Mouse (Mus musculus) liver, postnatal 0 days (tissue): Measurements from ENCODE around the gene Rbfox3. TPM values are rescaled to one million over a fixed set of nuclear protein-coding genes. Genes with fewer than 3 reads are reported as not detected.

Experiments used
- ATAC-seq: fragments of 200-750 bp; cut with Nextera tagmentation; 2 replicates; pipeline ENCODE4 v1.8.0; 2017; ENCODE audit warnings: mild to moderate bottlenecking, moderate library complexity
- DNase-seq: peaks from one replicate; pipeline ENCODE4 v3.0.0-alpha.2; 2016
- H3K27ac ChIP-seq: fragments of 300-500 bp; sonication (generic); 2 replicates; pipeline ENCODE4 v1.5.1; 2014; ENCODE audit warnings: antibody characterized with exemption, moderate library complexity, mild to moderate bottlenecking, low read depth
- H3K27me3 ChIP-seq: fragments of 300-500 bp; sonication (generic); 2 replicates; pipeline ENCODE4 v1.6.1; 2014; ENCODE audit warnings: low read length, control low read depth, mixed read lengths; ENCODE audit not compliant: insufficient read depth
- H3K36me3 ChIP-seq: fragments of 300-500 bp; sonication (generic); replicated peaks from 2 replicates; pipeline ENCODE4 v1.6.1; 2014; ENCODE audit warnings: mild to moderate bottlenecking, control low read depth, low read length, moderate library complexity, mixed read lengths; ENCODE audit not compliant: insufficient read depth
- H3K4me1 ChIP-seq: fragments of 300-500 bp; sonication (generic); 2 replicates; pipeline ENCODE4 v1.6.1; 2014; ENCODE audit warnings: antibody characterized with exemption, mild to moderate bottlenecking, control low read depth; ENCODE audit not compliant: insufficient read depth
- H3K4me2 ChIP-seq: fragments of 300-500 bp; sonication (generic); 2 replicates; pipeline ENCODE4 v1.6.1; 2014; ENCODE audit warnings: low read depth, mild to moderate bottlenecking, low read length, moderate library complexity, mixed read lengths
- H3K4me3 ChIP-seq: fragments of 300-500 bp; sonication (generic); 2 replicates; pipeline ENCODE4 v1.5.1; 2014; ENCODE audit warnings: low read depth, low read length
- H3K9ac ChIP-seq: fragments of 300-500 bp; sonication (generic); replicated peaks from 2 replicates; pipeline ENCODE4 v1.6.1; 2014; ENCODE audit warnings: mild to moderate bottlenecking, moderate library complexity
- H3K9me3 ChIP-seq: fragments of 300-500 bp; sonication (generic); 2 replicates; pipeline ENCODE4 v1.6.1; 2016; ENCODE audit warnings: mild to moderate bottlenecking, control low read depth, low read length, mixed read lengths
- CTCF ChIP-seq: sonication (generic); IDR thresholded peaks from 2 replicates; pipeline ENCODE4 v1.5.1; 2016; ENCODE audit warnings: antibody characterized with exemption, low read depth
- EP300 ChIP-seq: IDR thresholded peaks from 2 replicates; pipeline ENCODE4 v1.6.1; 2016; ENCODE audit warnings: antibody characterized with exemption, low read depth, mild to moderate bottlenecking
- WGBS: fragments of 180-500 bp; shearing (Covaris S2); extraction: QIAGEN DNeasy Blood & Tissue Kit; methylation state at CpG from one replicate; pipeline ENCODE4 v1.1.7; 2014; ENCODE audit not compliant: insufficient replicate concordance; 5-methylcytosine and 5-hydroxymethylcytosine counted together
- polyA plus RNA-seq: library from polyadenylated mRNA; unstranded; fragments of >200 nt; fragmentation: Nextera tagmentation; extraction: Ambion mirVana; gene quantifications from 2 replicates; pipeline ENCODE4 v1.2.1, GENCODE M21; 2015

The Rbfox3 gene
- polyA plus RNA-seq, 1 experiment from 2014 or later: 0.73 TPM

DNA sequence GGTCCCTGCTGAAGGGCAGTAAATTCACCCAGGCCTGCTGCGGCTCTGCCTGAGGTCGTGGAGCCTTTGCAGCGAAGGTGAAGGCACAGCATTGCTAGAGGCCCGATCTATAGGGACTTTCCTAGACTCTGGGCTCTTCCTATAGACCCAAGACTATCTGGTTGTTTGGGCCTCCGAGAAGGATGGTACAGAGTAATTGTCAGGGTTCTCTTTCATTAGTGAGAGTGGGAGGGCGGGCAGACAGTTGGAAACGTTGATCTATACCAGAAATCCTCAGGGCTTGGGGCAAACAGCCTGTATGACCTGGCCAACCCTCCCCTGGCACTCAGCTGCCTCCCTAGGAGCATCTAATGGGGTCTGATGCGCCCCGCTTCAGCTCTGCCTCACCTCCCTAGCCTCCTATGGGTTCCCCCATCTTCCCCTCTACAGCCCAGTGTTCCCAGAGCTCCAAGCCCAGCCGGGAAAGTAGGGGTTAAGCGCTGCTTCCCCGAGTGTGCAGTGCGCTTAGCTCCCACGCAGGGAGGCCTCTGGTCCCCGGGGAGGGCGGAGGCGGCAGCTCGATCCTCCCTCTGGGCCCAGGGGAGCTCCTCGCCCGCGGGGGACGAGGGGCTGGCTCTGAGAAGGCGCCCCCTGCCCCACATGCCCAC, 4.5 kb downstream of the Rbfox3 start:
- H3K9me3 ChIP-seq: no peaks in the 10 kb centered on the region
- peaks cover 60% of the 10 kb centered on the region for H3K27me3 ChIP-seq
- no peak overlapping the region for H3K9ac ChIP-seq
- H3K4me2 ChIP-seq: no peak overlapping the region
- H3K27ac ChIP-seq: no peak overlapping the region
- 9% methylated on average over 22 of the region's 23 CpGs for WGBS
- H3K36me3 ChIP-seq: no peaks in the 10 kb centered on the region
- no peaks in the 10 kb centered on the region for H3K4me1 ChIP-seq
- TF ChIP-seq EP300: no peak
- no peak for TF ChIP-seq CTCF
- DNase-seq: no peak
- ATAC-seq: no peak
- no peak overlapping the region for H3K4me3 ChIP-seq

DNA sequence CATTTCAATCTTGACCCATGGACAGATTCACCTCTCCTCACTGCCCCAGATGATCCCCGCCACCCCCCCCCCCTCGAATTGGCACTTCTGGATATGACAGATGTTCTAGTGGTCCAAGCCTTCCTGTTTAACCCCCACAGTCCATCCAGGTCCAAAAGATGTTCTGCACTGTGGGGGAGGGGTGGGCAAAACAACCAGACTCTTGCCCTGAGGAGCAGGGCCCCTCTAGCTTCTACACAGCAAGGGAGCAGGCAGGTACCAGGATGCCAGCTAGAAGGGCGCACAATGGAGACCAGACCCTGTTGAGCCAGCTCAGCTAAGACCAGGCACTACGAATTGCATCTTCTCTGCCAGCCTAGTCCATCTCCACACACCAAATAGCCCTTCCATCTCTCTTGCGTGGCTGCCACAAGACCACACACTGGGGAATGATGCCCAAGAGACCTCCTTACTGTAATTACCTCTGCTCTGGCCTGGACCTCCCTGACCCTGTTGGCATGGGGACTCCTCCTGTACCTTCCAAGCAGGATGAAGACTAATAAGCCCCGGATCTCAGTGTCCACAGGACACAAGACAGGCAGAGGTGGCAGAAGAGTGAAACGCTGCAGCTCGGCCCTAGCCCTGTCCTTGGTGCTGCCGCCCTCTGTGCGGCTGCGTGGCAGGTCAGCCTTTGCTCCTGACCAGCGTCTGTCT, 5.1 kb downstream of the Rbfox3 start:
- WGBS: 25% methylated on average over 11 of the region's 12 CpGs
- H3K36me3 ChIP-seq: no peaks in the 10 kb centered on the region
- H3K27me3 ChIP-seq: peaks cover 60% of the 10 kb centered on the region
- no peak overlapping the region for H3K9ac ChIP-seq
- H3K4me2 ChIP-seq: no peak overlapping the region
- H3K4me1 ChIP-seq: no peaks in the 10 kb centered on the region
- no peak for ATAC-seq
- no peak overlapping the region for H3K27ac ChIP-seq
- no peak for DNase-seq
- H3K4me3 ChIP-seq: no peak overlapping the region
- H3K9me3 ChIP-seq: no peaks in the 10 kb centered on the region
- TF ChIP-seq CTCF (no peak), EP300 (no peak)

DNA sequence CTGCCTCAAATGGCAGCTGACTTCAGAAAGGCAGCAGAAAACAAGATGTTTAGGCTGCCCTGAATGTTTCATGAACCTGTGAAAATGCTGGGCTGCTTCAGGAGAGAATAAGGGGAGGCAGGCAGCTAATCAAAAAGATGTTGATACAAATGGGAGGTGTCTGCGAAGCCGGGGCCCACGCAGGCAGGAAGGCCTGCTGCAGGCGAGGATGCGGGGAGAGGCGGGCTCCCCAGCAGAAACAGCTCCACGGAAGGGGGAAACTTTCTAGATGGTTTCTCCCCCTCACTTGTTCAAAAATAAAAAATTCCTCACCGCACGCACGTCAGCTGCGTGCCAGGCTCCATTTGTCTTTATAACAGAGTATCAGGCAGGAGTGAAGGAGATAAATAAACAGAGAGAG, 5.7 kb downstream of the Rbfox3 start:
- 63% methylated on average over 11 of the region's 11 CpGs for WGBS
- H3K4me3 ChIP-seq: no peak overlapping the region
- H3K4me2 ChIP-seq: no peak overlapping the region
- H3K9me3 ChIP-seq: no peaks in the 10 kb centered on the region
- H3K27ac ChIP-seq: no peak overlapping the region
- no peaks in the 10 kb centered on the region for H3K36me3 ChIP-seq
- DNase-seq (no peak), ATAC-seq (no peak)
- no peak overlapping the region for H3K9ac ChIP-seq
- H3K27me3 ChIP-seq: peaks cover 53% of the 10 kb centered on the region
- H3K4me1 ChIP-seq: no peaks in the 10 kb centered on the region
- TF ChIP-seq EP300: no peak
- no peak for TF ChIP-seq CTCF

DNA sequence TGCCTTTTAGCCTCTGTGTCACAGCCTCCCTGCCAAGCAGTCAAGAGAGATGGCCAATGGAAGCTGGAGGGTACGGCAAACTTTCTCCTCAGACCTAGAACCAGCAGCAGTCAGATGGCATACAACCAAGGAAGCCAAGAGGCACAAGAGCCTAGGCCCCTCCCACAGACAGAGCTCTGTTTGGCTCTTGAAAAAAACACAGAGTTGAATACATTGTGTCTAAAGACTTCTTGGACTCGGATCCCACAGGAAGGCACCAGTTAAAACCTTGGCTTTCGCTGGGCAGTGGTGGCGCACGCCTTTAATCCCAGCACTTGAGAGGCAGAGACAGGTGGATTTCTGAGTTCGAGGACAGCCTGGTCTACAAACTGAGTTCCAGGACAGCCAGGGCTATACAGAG, 7.1 kb downstream of the Rbfox3 start:
- WGBS: 78% methylated on average over 6 of the region's 6 CpGs

DNA sequence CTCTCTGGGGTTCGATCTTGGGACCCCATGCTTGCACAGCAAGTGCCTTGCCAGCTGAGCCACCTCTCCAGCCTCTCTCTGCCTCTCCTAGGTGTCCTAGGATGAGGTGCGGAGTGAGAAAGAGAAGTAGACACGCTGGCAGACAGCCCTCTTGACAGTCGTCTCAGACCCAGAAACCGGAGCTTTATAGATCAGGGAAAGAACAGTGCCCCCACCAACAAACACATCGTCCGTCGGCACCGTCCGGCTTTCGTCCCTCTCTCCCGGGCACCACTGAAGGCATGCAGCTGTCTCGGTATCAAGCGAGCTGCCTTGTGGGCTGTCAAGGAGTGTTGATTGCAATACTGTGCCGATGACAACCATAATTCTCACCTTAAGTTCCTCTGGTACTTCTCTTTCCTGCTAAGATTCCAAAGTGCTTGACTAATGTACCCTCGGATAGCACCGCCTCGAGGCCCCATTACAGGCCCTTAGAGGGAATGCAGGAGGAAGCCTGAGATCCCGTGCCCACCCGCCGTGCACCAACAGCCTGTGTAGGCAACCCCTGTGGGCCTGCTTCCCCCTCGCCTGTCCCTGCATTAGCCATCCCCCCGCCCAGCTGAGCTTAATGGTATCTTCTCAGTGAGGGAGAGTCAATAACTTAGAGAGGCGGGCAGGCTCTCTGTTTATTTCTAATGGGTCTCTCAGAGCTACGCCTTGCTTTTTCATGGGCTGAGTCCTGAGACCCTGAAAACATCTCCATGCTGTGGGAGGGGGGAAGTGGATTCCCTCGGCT, 11.4 kb downstream of the Rbfox3 start:
- Histone ChIP-seq H3K27ac (no peak overlapping the region), H3K4me1 (no peaks in the 10 kb centered on the region), H3K4me3 (no peak overlapping the region), H3K36me3 (no peaks in the 10 kb centered on the region), H3K27me3 (no peaks in the 10 kb centered on the region), H3K9ac (no peak overlapping the region), H3K9me3 (no peaks in the 10 kb centered on the region), H3K4me2 (no peak overlapping the region)
- 58% methylated on average over 26 of the region's 26 CpGs for WGBS
- DNase-seq: no peak
- ATAC-seq: no peak
- no peak for TF ChIP-seq CTCF

More for the DNA sequence above, 7.1 kb downstream of the Rbfox3 start:
- H3K9ac ChIP-seq: no peak overlapping the region
- H3K4me3 ChIP-seq: no peak overlapping the region
- H3K4me1 ChIP-seq: no peaks in the 10 kb centered on the region
- peaks cover 39% of the 10 kb centered on the region for H3K27me3 ChIP-seq
- H3K36me3 ChIP-seq: no peaks in the 10 kb centered on the region
- DNase-seq (no peak), ATAC-seq (no peak)
- H3K9me3 ChIP-seq: no peaks in the 10 kb centered on the region
- no peak overlapping the region for H3K27ac ChIP-seq
- no peak for TF ChIP-seq EP300
- TF ChIP-seq CTCF: no peak
- no peak overlapping the region for H3K4me2 ChIP-seq

DNA sequence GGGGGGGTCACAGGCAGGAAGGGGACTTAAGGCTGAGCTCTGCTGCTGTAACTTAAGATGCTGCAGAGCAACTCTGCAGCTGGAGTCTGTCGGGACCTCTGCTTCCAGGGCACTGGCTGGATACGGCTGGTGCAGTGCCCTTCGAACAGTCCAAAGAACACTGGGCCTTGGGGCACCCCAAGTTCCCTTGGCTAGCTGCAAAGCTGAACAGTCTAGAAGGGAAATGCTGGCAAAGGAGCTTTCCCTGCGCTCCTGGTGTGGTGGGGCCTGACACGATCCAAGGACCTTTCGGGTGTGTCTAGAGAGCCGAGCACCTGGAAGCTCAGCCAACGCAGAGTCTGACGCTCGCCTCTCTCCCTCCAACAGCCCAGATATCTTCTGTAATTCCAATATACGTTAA, 12.8 kb downstream of the Rbfox3 start:
- 62% methylated on average over 11 of the region's 11 CpGs for WGBS
- ATAC-seq (no peak), DNase-seq (no peak)
- Histone ChIP-seq H3K4me2 (no peak overlapping the region), H3K4me1 (no peaks in the 10 kb centered on the region), H3K9ac (no peak overlapping the region), H3K36me3 (no peaks in the 10 kb centered on the region), H3K27me3 (no peaks in the 10 kb centered on the region), H3K9me3 (no peaks in the 10 kb centered on the region), H3K27ac (no peak overlapping the region), H3K4me3 (no peak overlapping the region)
- TF ChIP-seq CTCF (no peak), EP300 (no peak)
